Mouse (Mus musculus) limb, embryonic 15.5 days (tissue): ENCODE measurements around the gene Gabpb2. TPM values are rescaled to one million over a fixed set of nuclear protein-coding genes. Genes with fewer than 3 reads are reported as not detected.
"Not testable (repeated sequence)": the region's sequence is repeated elsewhere in the genome, so short reads cannot be mapped to it uniquely, and the experiment has no call there.

Experiments
- ATAC-seq: fragments of 200-750 bp; cut with Nextera tagmentation; 2 replicates; pipeline ENCODE4 v1.8.0; 2017; ENCODE audit warnings: low read depth, moderate TSS enrichment; ENCODE audit not compliant: insufficient number of reproducible peaks, low FRiP score, low TSS enrichment
- H3K27ac ChIP-seq: fragments of 300-500 bp; sonication (generic); 2 replicates; pipeline ENCODE4 v1.5.1; 2015; ENCODE audit warnings: moderate library complexity, mild to moderate bottlenecking, inconsistent platforms
- H3K27me3 ChIP-seq: fragments of 300-500 bp; sonication (generic); 2 replicates; pipeline ENCODE4 v1.6.1; 2015; ENCODE audit warnings: inconsistent platforms
- H3K36me3 ChIP-seq: fragments of 300-500 bp; sonication (generic); 2 replicates; pipeline ENCODE4 v1.6.1; 2015; ENCODE audit warnings: inconsistent platforms
- H3K4me1 ChIP-seq: fragments of 300-500 bp; sonication (generic); 2 replicates; pipeline ENCODE4 v1.6.1; 2015; ENCODE audit warnings: inconsistent platforms
- H3K4me2 ChIP-seq: fragments of 300-500 bp; sonication (generic); 2 replicates; pipeline ENCODE4 v1.6.1; 2015; ENCODE audit warnings: mild to moderate bottlenecking, inconsistent platforms
- H3K4me3 ChIP-seq: fragments of 300-500 bp; sonication (generic); 2 replicates; pipeline ENCODE4 v1.5.1; 2015; ENCODE audit warnings: mild to moderate bottlenecking, inconsistent platforms
- H3K9ac ChIP-seq: fragments of 300-500 bp; sonication (generic); 2 replicates; pipeline ENCODE4 v1.6.1; 2015; ENCODE audit warnings: inconsistent platforms
- H3K9me3 ChIP-seq: fragments of 300-500 bp; sonication (generic); 2 replicates; pipeline ENCODE4 v1.6.1; 2016; ENCODE audit warnings: inconsistent platforms
- WGBS: fragments of 180-500 bp; shearing (Covaris S2); methylation state at CpG from one replicate; pipeline ENCODE4 v1.1.7; 2015; 5-methylcytosine and 5-hydroxymethylcytosine counted together
- polyA plus RNA-seq: library from polyadenylated mRNA; unstranded; fragments of >200 nt; fragmentation: Nextera tagmentation; extraction: Ambion mirVana; gene quantifications from 2 replicates; pipeline ENCODE4 v1.2.1, GENCODE M21; 2015

Gabpb2 gene
- polyA plus RNA-seq, 1 experiment from 2014 or later = 10.4 TPM

- Histone ChIP-seq H3K4me3 (peak overlapping the region; percentile 90), H3K36me3 (peaks cover 44% of the 10 kb centered on the region), H3K4me1 (peaks cover 33% of the 10 kb centered on the region), H3K4me2 (peak overlapping the region; percentile 64), H3K27me3 (no peaks in the 10 kb centered on the region), H3K9ac (peak overlapping the region; percentile 94), H3K27ac (peak overlapping the region; percentile 97), H3K9me3 (no peaks in the 10 kb centered on the region)
- under 1% methylated on average over 13 of the region's 13 CpGs for WGBS
- ATAC-seq = peak; percentile 55
Measured at GRCm38 (mm10) chr3:95229781-95230494, 12.2 kb upstream of the Gabpb2 start.

- Histone ChIP-seq H3K4me3 (peak overlapping the region; percentile 90), H3K9me3 (no peaks in the 10 kb centered on the region), H3K27me3 (no peaks in the 10 kb centered on the region), H3K4me1 (peaks cover 33% of the 10 kb centered on the region), H3K27ac (peak overlapping the region; percentile 97), H3K9ac (peak overlapping the region; percentile 94), H3K36me3 (peaks cover 36% of the 10 kb centered on the region), H3K4me2 (peak overlapping the region; percentile 64)
- ATAC-seq = 0 out of 2 replicates have a peak, but pooled peaks have one; percentile 4
- WGBS = under 1% methylated on average over 43 of the region's 43 CpGs
Measured at GRCm38 (mm10) chr3:95228894-95229780, 11.4 kb upstream of the Gabpb2 start.

- peak within 1 kb of the TSS; percentile 94 for H3K9ac ChIP-seq
- peak; percentile 86 for ATAC-seq
- peak within 1 kb of the TSS; percentile 97 for H3K27ac ChIP-seq
- no peaks in the 10 kb centered on the region for H3K27me3 ChIP-seq
- H3K9me3 ChIP-seq = no peaks in the 10 kb centered on the region
- under 1% methylated on average over 64 of the region's 64 CpGs for WGBS
- H3K36me3 ChIP-seq = peaks cover 30% of the 10 kb centered on the region
- H3K4me1 ChIP-seq = peaks cover 33% of the 10 kb centered on the region
- H3K4me3 ChIP-seq = peak within 1 kb of the TSS; percentile 90
- H3K4me2 ChIP-seq = peak within 1 kb of the TSS; percentile 64
Measured at GRCm38 (mm10) chr3:95228148-95228893, 10.6 kb upstream of the Gabpb2 start, which contains the start of gene Cdc42se1. Cdc42se1 (plus strand) TSS chr3:95228732.

- no peak for ATAC-seq
- no peak overlapping the region; the same call in 1 of the 2 replicates for H3K27ac ChIP-seq
- WGBS = 26% methylated on average over 1 of the region's 1 CpGs
Measured at GRCm38 (mm10) chr3:95227214-95227613, 9.5 kb upstream of the Gabpb2 start.

GRCm38 (mm10) chr3:95224295-95224694 is 6.6 kb upstream of the Gabpb2 start:
- Histone ChIP-seq H3K36me3 (peaks cover 42% of the 10 kb centered on the region), H3K9ac (no peak overlapping the region), H3K4me3 (no peak overlapping the region), H3K27ac (no peak overlapping the region), H3K27me3 (no peaks in the 10 kb centered on the region), H3K4me2 (no peak overlapping the region), H3K9me3 (no peaks in the 10 kb centered on the region), H3K4me1 (peaks cover 9% of the 10 kb centered on the region)
- no peak for ATAC-seq
- WGBS = 24% methylated on average over 6 of the region's 6 CpGs

More at GRCm38 (mm10) chr3:95227214-95227613, 9.5 kb upstream of the Gabpb2 start:
- H3K4me1 ChIP-seq = peaks cover 33% of the 10 kb centered on the region
- H3K9me3 ChIP-seq = no peaks in the 10 kb centered on the region
- H3K9ac ChIP-seq = no peak overlapping the region
- H3K4me3 ChIP-seq = peak overlapping the region; percentile 90
- H3K4me2 ChIP-seq = peak overlapping the region; percentile 64
- peaks cover 30% of the 10 kb centered on the region for H3K36me3 ChIP-seq
- H3K27me3 ChIP-seq = no peaks in the 10 kb centered on the region

GRCm38 (mm10) chr3:95223041-95223440 is 5.3 kb upstream of the Gabpb2 start:
- H3K4me3 ChIP-seq = no peak overlapping the region
- H3K36me3 ChIP-seq = peaks cover 43% of the 10 kb centered on the region
- H3K27me3 ChIP-seq = no peaks in the 10 kb centered on the region
- 91% methylated on average over 2 of the region's 2 CpGs for WGBS
- no peak overlapping the region for H3K4me2 ChIP-seq
- no peaks in the 10 kb centered on the region for H3K9me3 ChIP-seq
- peaks cover 15% of the 10 kb centered on the region for H3K4me1 ChIP-seq
- H3K9ac ChIP-seq = no peak overlapping the region
- ATAC-seq = no peak
- H3K27ac ChIP-seq = no peak overlapping the region

GRCm38 (mm10) chr3:95218466-95219137 is 886 bp upstream of the Gabpb2 start:
- Histone ChIP-seq H3K27ac (peak overlapping the region; percentile 100), H3K9me3 (no peaks in the 10 kb centered on the region), H3K9ac (no peak overlapping the region), H3K4me2 (peak overlapping the region; percentile 69), H3K36me3 (peaks cover 49% of the 10 kb centered on the region), H3K4me3 (peak overlapping the region; percentile 75), H3K4me1 (peaks cover 12% of the 10 kb centered on the region), H3K27me3 (no peaks in the 10 kb centered on the region)
- 78% methylated on average over 6 of the region's 6 CpGs for WGBS
- no peak for ATAC-seq

- no peaks in the 10 kb centered on the region for H3K27me3 ChIP-seq
- H3K27ac ChIP-seq = peak overlapping the region; percentile 100
- H3K36me3 ChIP-seq = peaks cover 39% of the 10 kb centered on the region
- H3K4me1 ChIP-seq = peaks cover 12% of the 10 kb centered on the region
- H3K4me3 ChIP-seq = peak overlapping the region; percentile 75
- peak overlapping the region; percentile 69 for H3K4me2 ChIP-seq
- peak; percentile 28; the same call in 1 of the 2 replicates for ATAC-seq
- H3K9ac ChIP-seq = no peak overlapping the region
- H3K9me3 ChIP-seq = no peaks in the 10 kb centered on the region
- WGBS = 12% methylated on average over 4 of the region's 4 CpGs
Measured at GRCm38 (mm10) chr3:95216655-95217254, 961 bp downstream of the Gabpb2 start.

GRCm38 (mm10) chr3:95213609-95213975 is 4.1 kb downstream of the Gabpb2 start:
- H3K9ac ChIP-seq = no peak overlapping the region
- no peaks in the 10 kb centered on the region for H3K9me3 ChIP-seq
- peaks cover 38% of the 10 kb centered on the region for H3K36me3 ChIP-seq
- no peak overlapping the region for H3K4me2 ChIP-seq
- H3K27me3 ChIP-seq = no peaks in the 10 kb centered on the region
- H3K27ac ChIP-seq = no peak overlapping the region
- ATAC-seq = no peak
- peaks cover 11% of the 10 kb centered on the region for H3K4me1 ChIP-seq
- 100% methylated on average over 1 of the region's 1 CpGs for WGBS
- H3K4me3 ChIP-seq = no peak overlapping the region

GRCm38 (mm10) chr3:95212889-95213608 is 4.7 kb downstream of the Gabpb2 start:
- not testable (repeated sequence) for H3K4me3 ChIP-seq, ATAC-seq, H3K9me3 ChIP-seq, H3K27me3 ChIP-seq, H3K9ac ChIP-seq, H3K27ac ChIP-seq, H3K4me1 ChIP-seq, H3K4me2 ChIP-seq
- peaks cover 43% of the 10 kb centered on the region for H3K36me3 ChIP-seq
- 80% methylated on average over 10 of the region's 10 CpGs for WGBS
